Mouse (Mus musculus): ENCODE measurements around the gene Xylt1. TPM values are rescaled to one million over a fixed set of nuclear protein-coding genes. Genes with fewer than 3 reads are reported as not detected.

Gene Xylt1
- total RNA-seq, 2 experiments from 2014 or later: 43.5 to 43.9 TPM

DNA sequence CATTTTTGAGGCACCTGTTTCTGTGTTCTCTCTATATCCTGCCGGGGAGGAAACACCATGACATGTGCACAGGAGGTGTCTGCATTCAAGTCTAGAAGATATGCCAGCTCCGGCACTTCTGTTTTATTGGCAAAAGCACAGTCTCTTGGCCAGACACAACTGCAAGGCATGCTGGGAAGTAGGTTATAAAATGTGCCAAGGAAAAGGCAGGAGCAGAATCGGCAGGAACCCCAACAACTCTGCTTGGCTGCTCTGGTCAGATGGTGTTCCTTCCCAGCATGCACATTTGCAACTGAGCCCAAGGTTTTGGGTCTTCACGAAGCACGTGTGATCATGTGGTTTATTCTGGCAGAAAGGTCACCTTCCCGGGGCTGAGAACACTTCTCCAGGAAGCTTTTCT, 192.4 kb downstream of the Xylt1 start:
- peak overlapping the region; percentile 40; the same call in 1 of the 2 replicates for H3K27ac ChIP-seq

DNA sequence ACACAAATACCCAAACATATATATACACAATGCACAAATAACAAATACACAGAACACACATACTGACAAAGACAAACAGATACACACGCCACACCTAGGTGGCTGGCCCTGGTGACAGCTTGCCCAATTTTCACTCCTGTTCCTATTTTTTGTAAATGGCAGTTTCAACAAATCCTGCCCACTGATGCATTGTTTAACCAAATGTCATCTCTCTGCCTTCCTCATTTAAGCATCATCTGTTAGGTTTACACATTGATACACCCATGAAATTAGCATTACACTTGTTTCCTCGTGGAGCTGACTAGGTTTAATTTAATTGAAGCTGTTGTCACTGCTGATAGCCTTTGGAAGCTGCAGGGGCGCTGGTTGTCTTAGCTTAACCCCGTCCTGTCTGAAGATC, 194.6 kb downstream of the Xylt1 start:
- TF ChIP-seq CTCF (conservative IDR thresholded peaks at IDR 0.05): no peak
- no peak for DNase-seq (ENCODE audit: low spot score in 2 of 2)
- Histone ChIP-seq H3K27ac (no peak overlapping the region), H3K4me3 (no peak overlapping the region)

More for the DNA sequence above, 192.4 kb downstream of the Xylt1 start:
- no peak overlapping the region for H3K4me3 ChIP-seq
- TF ChIP-seq CTCF (conservative IDR thresholded peaks at IDR 0.05): no peak
- peak in 1 of 2 experiments; percentile 57 for DNase-seq (ENCODE audit: low spot score in 2 of 2)

DNA sequence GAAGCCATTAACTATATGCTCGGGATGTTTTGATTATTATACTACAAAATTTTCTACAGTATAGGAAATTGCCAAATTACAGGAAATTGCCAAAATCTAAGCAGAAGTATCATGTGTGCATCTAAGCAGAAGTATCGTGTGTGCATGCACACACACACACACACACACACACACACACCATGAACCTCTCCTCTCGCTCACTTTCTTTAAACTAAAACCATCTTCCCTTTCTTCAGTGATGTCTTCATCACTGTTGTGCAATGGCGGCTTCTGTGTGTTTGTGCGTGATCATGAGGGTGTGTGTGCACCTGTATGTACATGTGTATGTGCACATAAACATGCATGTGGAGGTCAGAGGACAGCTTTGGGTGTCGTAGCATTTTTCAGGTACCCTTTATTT, 196.3 kb downstream of the Xylt1 start:
- DNase-seq (ENCODE audit: low spot score in 2 of 2): no peak
- no peak for TF ChIP-seq CTCF (conservative IDR thresholded peaks at IDR 0.05)
- Histone ChIP-seq H3K27ac (no peak overlapping the region), H3K4me3 (no peak overlapping the region)

DNA sequence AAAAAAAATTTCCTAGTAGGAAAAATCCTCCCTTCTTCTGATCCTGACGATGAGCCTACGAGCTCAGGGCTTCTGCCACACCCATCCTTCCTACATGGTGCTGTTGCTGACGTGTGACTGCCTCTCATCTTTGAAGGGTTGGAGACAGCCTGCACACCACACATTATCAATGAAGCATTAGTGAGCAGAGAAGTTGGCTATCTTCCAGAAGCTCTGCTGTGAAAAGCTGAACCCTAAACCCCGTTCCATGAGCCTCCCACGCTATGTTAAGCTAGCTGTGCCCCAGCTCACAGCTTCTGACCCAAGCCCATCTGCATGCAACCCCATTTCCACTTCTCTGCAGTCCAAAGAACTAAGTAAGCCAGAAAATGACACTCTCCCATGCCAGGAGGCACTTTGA, 204.4 kb downstream of the Xylt1 start:
- peak overlapping the region; percentile 63 for H3K27ac ChIP-seq
- no peak for TF ChIP-seq CTCF (conservative IDR thresholded peaks at IDR 0.05)

DNA sequence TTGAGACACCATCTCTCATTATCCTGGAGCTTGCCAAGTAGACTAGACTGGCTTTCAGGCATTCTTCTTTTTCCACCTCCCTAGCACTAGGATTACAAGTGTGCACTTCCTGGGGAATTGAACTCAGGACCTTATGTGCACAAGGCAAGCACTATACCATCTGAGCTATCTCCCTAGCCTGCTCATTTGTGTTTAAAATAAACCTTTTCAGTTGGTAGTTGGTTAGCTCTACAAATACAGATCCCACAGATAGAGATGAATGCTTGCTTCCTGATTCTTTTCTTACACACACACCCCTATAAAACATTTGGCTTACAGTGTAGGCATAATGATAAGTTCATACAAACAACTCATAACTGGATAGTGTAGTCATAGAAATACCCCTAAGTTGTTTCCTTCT, 206.0 kb downstream of the Xylt1 start:
- Histone ChIP-seq H3K4me3 (no peak overlapping the region), H3K27ac (peak overlapping the region; percentile 67)
- DNase-seq (ENCODE audit: low spot score in 2 of 2): no peak
- TF ChIP-seq CTCF (conservative IDR thresholded peaks at IDR 0.05): no peak

More for the DNA sequence above, 204.4 kb downstream of the Xylt1 start:
- DNase-seq (ENCODE audit: low spot score in 2 of 2): peak in 1 of 2 experiments; percentile 21
- no peak overlapping the region for H3K4me3 ChIP-seq

DNA sequence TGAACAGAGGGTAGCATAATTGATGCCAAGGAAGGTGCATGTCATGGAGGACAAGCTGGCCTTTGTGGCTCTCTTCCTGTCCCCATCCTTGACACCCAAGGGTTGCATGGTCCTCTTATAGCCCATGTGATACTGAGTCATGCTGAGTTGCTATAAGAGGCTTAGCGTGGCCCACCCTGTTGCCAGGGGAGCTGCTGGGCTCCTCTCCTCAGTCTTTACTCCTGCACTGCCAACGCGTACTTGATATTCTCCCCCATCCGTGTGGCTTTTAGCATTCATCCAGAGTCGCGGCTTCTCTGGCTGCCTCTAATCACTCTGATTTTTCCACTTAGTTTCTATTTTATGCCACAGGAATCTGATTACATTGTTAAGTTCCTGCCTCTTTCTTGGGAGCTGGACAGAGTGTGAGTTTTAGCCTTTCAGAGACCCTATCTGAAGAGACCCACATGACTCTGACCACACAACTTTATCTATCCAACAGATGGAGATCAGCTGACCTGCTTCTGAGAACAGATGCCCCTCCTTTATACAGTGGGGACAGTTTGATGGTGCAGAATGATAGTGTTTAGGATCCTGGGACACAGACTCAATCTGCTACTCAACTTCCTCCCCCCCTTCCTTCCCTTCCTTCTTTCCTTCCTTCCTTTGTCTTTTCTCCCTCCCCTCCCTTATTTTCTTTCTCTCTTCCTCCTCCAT, 206.6 kb downstream of the Xylt1 start:
- H3K27ac ChIP-seq: peak overlapping the region; percentile 67
- peak in 1 of 2 experiments; percentile 41 for DNase-seq (ENCODE audit: low spot score in 2 of 2)
- H3K4me3 ChIP-seq: no peak overlapping the region
- no peak for TF ChIP-seq CTCF (conservative IDR thresholded peaks at IDR 0.05)

DNA sequence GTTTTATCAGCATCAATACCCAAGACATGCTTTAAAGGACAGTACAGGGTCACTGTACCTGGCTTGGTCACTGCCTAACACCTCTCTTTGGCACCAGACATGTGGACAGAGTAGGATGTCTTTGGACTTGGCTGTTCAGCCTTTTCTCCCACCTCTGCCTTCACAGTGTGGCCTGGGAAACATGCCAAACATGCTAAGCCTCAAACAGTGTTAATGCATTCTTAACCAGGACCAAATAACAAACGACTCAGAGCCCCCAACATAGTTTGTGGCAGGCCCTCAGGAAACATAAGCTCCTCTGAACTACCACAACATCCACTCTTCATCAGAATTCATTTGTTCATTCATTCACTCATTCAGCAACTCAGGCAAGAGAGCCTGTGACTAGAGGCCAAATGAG, 207.6 kb downstream of the Xylt1 start:
- TF ChIP-seq CTCF (conservative IDR thresholded peaks at IDR 0.05): no peak
- Histone ChIP-seq H3K4me3 (no peak overlapping the region), H3K27ac (peak overlapping the region; percentile 67; the same call in 1 of the 2 replicates)
- no peak for DNase-seq (ENCODE audit: low spot score in 2 of 2)

DNA sequence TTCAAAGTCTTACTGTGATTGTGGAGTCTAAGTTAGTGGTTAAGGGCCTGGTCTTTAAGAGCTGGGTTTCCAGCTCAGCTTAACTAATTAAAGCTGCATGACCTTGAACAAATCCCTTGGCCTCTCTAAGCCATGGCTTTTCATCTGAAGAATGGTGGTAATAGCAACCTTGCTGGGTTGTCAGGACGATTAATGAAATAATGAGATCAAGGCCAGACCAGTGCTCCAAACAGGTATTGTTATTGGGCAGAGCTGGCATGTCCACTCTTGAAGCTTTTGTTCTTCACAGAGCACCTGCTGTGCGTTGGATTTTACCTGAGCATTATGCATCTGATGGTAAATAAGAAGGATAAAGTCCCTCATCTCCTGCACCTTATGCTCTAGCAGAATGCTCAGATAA, 208.6 kb downstream of the Xylt1 start:
- no peak for TF ChIP-seq CTCF (conservative IDR thresholded peaks at IDR 0.05)
- H3K27ac ChIP-seq: no peak overlapping the region
- DNase-seq (ENCODE audit: low spot score in 2 of 2): no peak
- no peak overlapping the region for H3K4me3 ChIP-seq

DNA sequence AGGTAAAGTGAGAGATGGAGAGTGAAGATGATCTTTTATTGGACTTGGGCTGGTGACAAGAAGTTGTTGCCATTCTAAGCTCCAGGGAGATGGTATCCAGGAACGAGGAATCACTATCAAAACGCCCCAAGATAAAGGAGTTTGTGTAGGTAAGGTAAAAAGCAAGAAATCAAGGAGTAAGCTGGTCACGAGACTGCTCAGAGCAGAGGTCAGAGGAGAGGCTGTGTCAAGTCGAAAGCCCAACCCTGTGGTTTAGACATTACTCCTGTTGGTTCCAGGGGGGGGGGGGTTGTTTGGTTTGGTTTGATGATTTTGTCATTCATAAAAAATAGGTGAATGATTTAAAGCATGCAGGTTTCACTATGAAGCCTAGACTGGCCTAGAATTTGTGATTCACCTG, 209.0 kb downstream of the Xylt1 start:
- no peak for DNase-seq (ENCODE audit: low spot score in 2 of 2)
- no peak for TF ChIP-seq CTCF (conservative IDR thresholded peaks at IDR 0.05)
- Histone ChIP-seq H3K27ac (no peak overlapping the region), H3K4me3 (no peak overlapping the region)

DNA sequence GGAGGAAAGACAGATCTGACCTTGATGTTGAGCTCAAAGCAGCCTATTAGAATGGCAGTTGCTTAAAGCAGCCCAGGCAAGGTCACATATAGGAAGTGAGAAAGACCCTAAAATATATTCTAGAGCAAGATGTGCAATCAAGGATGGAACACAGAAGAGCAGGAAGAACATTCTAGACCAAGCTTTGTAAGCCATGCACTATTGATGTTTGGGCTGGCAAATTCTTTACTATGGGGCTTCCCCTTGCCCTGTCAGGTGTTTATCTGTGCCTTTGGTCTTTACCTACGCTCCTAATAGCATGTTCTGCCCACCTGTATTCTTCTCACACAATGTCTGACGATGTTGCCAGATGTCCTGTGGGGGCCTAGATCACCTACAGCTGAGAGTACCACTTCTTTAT, 213.4 kb downstream of the Xylt1 start:
- Histone ChIP-seq H3K27ac (no peak overlapping the region), H3K4me3 (no peak overlapping the region)
- no peak for TF ChIP-seq CTCF (conservative IDR thresholded peaks at IDR 0.05)
- no peak for DNase-seq (ENCODE audit: low spot score in 2 of 2)

DNA sequence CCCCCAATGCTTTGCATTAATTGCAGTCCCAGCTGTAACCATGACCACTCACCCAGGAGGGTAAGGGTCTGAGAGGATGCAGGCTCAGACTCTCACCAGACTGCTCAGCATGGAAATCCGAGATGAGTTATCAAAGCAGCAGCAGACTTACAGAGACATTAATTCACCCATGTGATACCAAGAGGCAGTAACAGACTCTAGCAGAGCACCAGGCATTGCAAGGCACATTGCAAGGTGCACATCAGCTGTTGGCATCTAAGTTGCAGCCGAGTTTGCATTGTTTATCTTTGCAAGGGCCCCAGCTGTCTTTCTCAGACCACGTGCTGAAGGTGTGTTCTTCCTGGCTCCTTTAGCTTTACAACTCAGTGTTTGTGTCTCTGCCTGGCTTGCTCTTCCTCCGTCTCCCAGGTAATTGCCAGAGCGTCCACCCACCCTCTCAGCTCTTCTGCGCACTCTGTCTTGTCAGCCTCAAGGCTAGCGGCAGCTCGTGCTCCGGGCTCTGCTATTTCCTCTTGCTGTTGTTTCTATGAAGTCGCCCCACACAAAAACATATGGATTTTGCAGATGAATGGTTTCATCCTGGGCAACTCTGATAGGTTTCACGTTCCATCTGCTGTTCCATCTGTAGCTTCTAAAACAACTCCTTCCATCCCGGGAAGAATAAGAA, 214.4 kb downstream of the Xylt1 start:
- no peak for TF ChIP-seq CTCF (conservative IDR thresholded peaks at IDR 0.05)
- Histone ChIP-seq H3K27ac (no peak overlapping the region), H3K4me3 (no peak overlapping the region)
- peak; percentile 40 to 67 for DNase-seq (ENCODE audit: low spot score in 2 of 2)

DNA sequence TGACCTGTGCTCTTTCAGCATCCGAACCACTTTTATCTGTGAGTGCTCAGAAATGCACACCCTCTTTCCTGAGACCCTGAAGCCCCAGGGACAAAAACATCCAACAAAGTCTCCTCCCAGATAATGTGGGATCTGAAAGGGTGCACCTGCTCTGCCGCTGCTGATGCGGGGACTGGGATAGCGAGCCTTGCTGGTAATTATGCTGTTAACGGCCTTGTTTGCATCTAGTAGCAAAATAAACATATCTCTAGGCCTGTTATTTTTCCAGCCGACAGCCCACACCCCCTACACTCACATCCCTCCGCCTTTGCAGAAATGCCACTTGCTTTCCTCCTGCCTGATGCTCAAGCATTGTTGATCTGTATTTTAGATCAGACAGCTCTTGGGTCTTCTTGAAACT, 219.7 kb downstream of the Xylt1 start:
- TF ChIP-seq CTCF (conservative IDR thresholded peaks at IDR 0.05): no peak
- no peak overlapping the region for H3K4me3 ChIP-seq
- no peak for DNase-seq (ENCODE audit: low spot score in 2 of 2)
- no peak overlapping the region for H3K27ac ChIP-seq

DNA sequence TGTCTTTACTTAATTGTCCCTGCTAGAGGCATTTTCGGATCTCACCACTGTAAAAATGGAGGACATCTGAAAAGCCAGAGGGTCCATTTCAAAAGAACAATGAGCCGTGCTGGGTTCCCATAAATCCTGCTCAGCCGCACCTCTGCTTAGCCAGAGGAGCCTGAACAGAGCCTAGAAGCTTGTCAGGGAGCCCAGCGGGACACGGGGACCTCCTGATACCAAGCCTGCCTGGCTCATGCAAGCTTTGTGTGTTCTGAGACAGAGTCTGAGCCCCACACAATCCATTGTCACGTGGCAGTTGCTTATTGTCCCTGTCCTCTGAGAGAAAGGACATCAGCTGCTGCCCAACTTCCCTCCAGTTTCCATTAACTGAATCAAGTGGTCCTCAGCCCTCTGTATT, 229.7 kb downstream of the Xylt1 start:
- no peak overlapping the region for H3K4me3 ChIP-seq
- H3K27ac ChIP-seq: peak overlapping the region; percentile 32; the same call in 1 of the 2 replicates
- DNase-seq (ENCODE audit: low spot score in 2 of 2): no peak
- TF ChIP-seq CTCF (conservative IDR thresholded peaks at IDR 0.05): no peak

Data from layer of hippocampus, adult 2 months (tissue).